ENCODE assay signal across 17 mouse cellular contexts in genomic region chr11:96322738-96323137, GRCm38 (mm10). TPM values are rescaled to one million over a fixed set of nuclear protein-coding genes. Genes with fewer than 3 reads are reported as not detected.
DNase-seq lines count a peak whose midpoint lies in the region; ATAC-seq and TF ChIP-seq lines count a peak whose summit lies in the region.
"Had no signal": no experiment of that assay in that cellular context is flagged by ENCODE, and none has a peak within 500 bp of the region (broad histone marks: within the 10 kb centered on the region; RNA-seq: fewer than 3 reads in every experiment).

No protein-coding gene starts in this region.

- DNase-seq in heart, postnatal 10 days: no peak
- DNase-seq in lung, postnatal 14 days: no peak
- DNase-seq in stomach, postnatal 0 days (ENCODE audit: low spot score): no peak
- DNase-seq in left cerebral cortex, adult 18-20 months (ENCODE audit: low spot score in 2 of 2): no peak
- no peak for DNase-seq in right cerebral cortex, adult 18-20 months
- DNase-seq: cerebellum, adult 18-20 months; right cerebral cortex, postnatal 25 days; thymus, postnatal 4 days had no signal

- peak overlapping the region; percentile 48 for H3K9ac ChIP-seq in heart, embryonic 13.5 days
- peak overlapping the region; percentile 69 for H3K9ac ChIP-seq in lung, embryonic 16.5 days (ENCODE audit: low read length)
- H3K9ac ChIP-seq in intestine, postnatal 0 days (ENCODE audit: low read depth, low read length): 0 out of 2 replicates have a peak overlapping the region, but pooled peaks have one; percentile 13
- H3K9ac ChIP-seq in stomach, postnatal 0 days (ENCODE audit: low read length): peak overlapping the region; percentile 53
- H3K9ac ChIP-seq: liver, embryonic 14.5 days had no signal

- intact Hi-C loops in heart, postnatal 10 days (cut with DNase I): no loop called here

- H3K36me3 ChIP-seq in heart, embryonic 13.5 days: no peaks in the 10 kb centered on the region
- no peaks in the 10 kb centered on the region for H3K36me3 ChIP-seq in lung, embryonic 16.5 days (ENCODE audit: control insufficient read depth, insufficient read depth, low read length)
- no peaks in the 10 kb centered on the region for H3K36me3 ChIP-seq in intestine, postnatal 0 days (ENCODE audit: control insufficient read depth, insufficient read depth)
- H3K36me3 ChIP-seq in stomach, postnatal 0 days (ENCODE audit: control insufficient read depth, insufficient read depth, low read length): no peaks in the 10 kb centered on the region

- no peak for TF ChIP-seq EP300 in stomach, postnatal 0 days (optimal IDR thresholded peaks at IDR 0.05)

- no peak for TF ChIP-seq CTCF in intestine, postnatal 0 days (IDR thresholded peaks at IDR 0.05; ENCODE audit: low read depth)
- TF ChIP-seq CTCF in stomach, postnatal 0 days (IDR thresholded peaks at IDR 0.05; ENCODE audit: low read depth): no peak

- H3K4me1 ChIP-seq in heart, embryonic 13.5 days: peaks cover 10% of the 10 kb centered on the region
- peaks cover 8% of the 10 kb centered on the region for H3K4me1 ChIP-seq in lung, embryonic 16.5 days (replicated peaks; ENCODE audit: control insufficient read depth, insufficient read depth, low read length)
- H3K4me1 ChIP-seq in intestine, postnatal 0 days (replicated peaks; ENCODE audit: control insufficient read depth, insufficient read depth, low read length): no peaks in the 10 kb centered on the region
- H3K4me1 ChIP-seq in stomach, postnatal 0 days (replicated peaks; ENCODE audit: control insufficient read depth, insufficient read depth): no peaks in the 10 kb centered on the region

- H3K4me3 ChIP-seq in heart, embryonic 13.5 days: peak overlapping the region; percentile 10; the same call in 1 of the 2 replicates
- H3K4me3 ChIP-seq in lung, embryonic 16.5 days (ENCODE audit: low read length): peak overlapping the region; percentile 45
- H3K4me3 ChIP-seq in intestine, postnatal 0 days (ENCODE audit: low read depth, low read length): peak overlapping the region; percentile 9; the same call in 1 of the 2 replicates
- H3K4me3 ChIP-seq in stomach, postnatal 0 days (ENCODE audit: low read depth, low read length): peak overlapping the region; percentile 14
- H3K4me3 ChIP-seq: megakaryocyte, embryonic 14.5 days had no signal

- 20% methylated on average over 6 of the region's 6 CpGs for WGBS in heart, embryonic 13.5 days
- WGBS in lung, embryonic 16.5 days: 14% methylated on average over 6 of the region's 6 CpGs
- 40% methylated on average over 6 of the region's 6 CpGs for WGBS in intestine, postnatal 0 days
- WGBS in stomach, postnatal 0 days: 19% methylated on average over 6 of the region's 6 CpGs

- H3K27ac ChIP-seq in heart, embryonic 13.5 days (replicated peaks): peak overlapping the region; percentile 45; the same call in 1 of the 2 replicates
- peak overlapping the region; percentile 94 for H3K27ac ChIP-seq in lung, embryonic 16.5 days (ENCODE audit: low read length)
- peak overlapping the region; percentile 36; the same call in 1 of the 2 replicates for H3K27ac ChIP-seq in intestine, postnatal 0 days (ENCODE audit: low read depth, low read length)
- H3K27ac ChIP-seq in stomach, postnatal 0 days (replicated peaks): peak overlapping the region; percentile 84
- H3K27ac ChIP-seq: liver, embryonic 14.5 days had no signal

- peak overlapping the region; percentile 41 for H3K4me2 ChIP-seq in heart, embryonic 13.5 days
- peak overlapping the region; percentile 79 for H3K4me2 ChIP-seq in lung, embryonic 16.5 days (ENCODE audit: low read depth, low read length)
- H3K4me2 ChIP-seq in intestine, postnatal 0 days (replicated peaks; ENCODE audit: low read depth): peak overlapping the region; percentile 83
- H3K4me2 ChIP-seq in stomach, postnatal 0 days (replicated peaks; ENCODE audit: low read depth): peak overlapping the region; percentile 64

- no peak for ATAC-seq in heart, embryonic 13.5 days (ENCODE audit: extremely low read depth, insufficient number of reproducible peaks, low FRiP score, low TSS enrichment)
- ATAC-seq in lung, embryonic 16.5 days (ENCODE audit: low read depth): no peak
- ATAC-seq in intestine, postnatal 0 days: no peak
- no peak for ATAC-seq in stomach, postnatal 0 days (ENCODE audit: low FRiP score, low TSS enrichment)
- ATAC-seq: forebrain, embryonic 16.5 days had no signal

- peaks cover 100% of the 10 kb centered on the region for H3K27me3 ChIP-seq in heart, embryonic 13.5 days (replicated peaks)
- H3K27me3 ChIP-seq in lung, embryonic 16.5 days (ENCODE audit: control insufficient read depth, insufficient read depth, low read depth, low read length): peaks cover 23% of the 10 kb centered on the region
- peaks cover 23% of the 10 kb centered on the region for H3K27me3 ChIP-seq in intestine, postnatal 0 days (replicated peaks; ENCODE audit: control insufficient read depth, insufficient read depth, low read length)
- H3K27me3 ChIP-seq in stomach, postnatal 0 days (ENCODE audit: control insufficient read depth, insufficient read depth, low read length): no peaks in the 10 kb centered on the region; the same call in 1 of the 2 replicates

- no peaks in the 10 kb centered on the region for H3K9me3 ChIP-seq in heart, embryonic 13.5 days
- no peaks in the 10 kb centered on the region for H3K9me3 ChIP-seq in lung, embryonic 16.5 days (ENCODE audit: control insufficient read depth, low read length)
- H3K9me3 ChIP-seq in intestine, postnatal 0 days (ENCODE audit: control insufficient read depth): no peaks in the 10 kb centered on the region
- H3K9me3 ChIP-seq in stomach, postnatal 0 days (ENCODE audit: control insufficient read depth, low read length): no peaks in the 10 kb centered on the region
- H3K9me3 ChIP-seq: megakaryocyte, embryonic 14.5 days had no signal

RNA-seq across cellular contexts. Expression of gene Hoxb3, which starts 0.4 kb away (rescaled TPM):
- polyA plus RNA-seq in heart, embryonic 13.5 days (2015; fragmentation: Nextera tagmentation; extraction: Ambion mirVana): 0.31 and 1.1 TPM in 2 replicates
- 1 to 10 TPM; 1.1 TPM for total RNA-seq in heart, postnatal 10 days (2021)
- polyA plus RNA-seq in lung, embryonic 16.5 days (2015; fragmentation: Nextera tagmentation; extraction: Ambion mirVana): 2.1 and 2.6 TPM in 2 replicates
- 1.1 and 1.3 TPM in 2 replicates for polyA plus RNA-seq in intestine, postnatal 0 days (2015; fragmentation: Nextera tagmentation; extraction: Ambion mirVana)
- polyA plus RNA-seq in stomach, postnatal 0 days (2015; fragmentation: Nextera tagmentation; extraction: Ambion mirVana): 0.94 and 0.97 TPM in 2 replicates
- not detected for total RNA-seq in left cerebral cortex, adult 18-20 months (2021)
- total RNA-seq: left cerebral cortex, postnatal 10 days had no signal
- polyA plus RNA-seq: cortical plate, adult 2 months; forebrain, embryonic 16.5 days; midbrain, postnatal 0 days had no signal

RNA-seq across cellular contexts. Expression of gene Hoxb4, which starts 4.7 kb away (rescaled TPM):
- 0.43 and 0.59 TPM in 2 replicates for polyA plus RNA-seq in heart, embryonic 13.5 days (2015; fragmentation: Nextera tagmentation; extraction: Ambion mirVana)
- 1 to 10 TPM; 1.1 TPM for total RNA-seq in heart, postnatal 10 days (2021)
- 3.4 TPM in 2 replicates for polyA plus RNA-seq in lung, embryonic 16.5 days (2015; fragmentation: Nextera tagmentation; extraction: Ambion mirVana)
- polyA plus RNA-seq in intestine, postnatal 0 days (2015; fragmentation: Nextera tagmentation; extraction: Ambion mirVana): 1.1 and 1.5 TPM in 2 replicates
- 1.2 and 1.6 TPM in 2 replicates for polyA plus RNA-seq in stomach, postnatal 0 days (2015; fragmentation: Nextera tagmentation; extraction: Ambion mirVana)
- total RNA-seq in left cerebral cortex, adult 18-20 months (2021): not detected
- total RNA-seq: left cerebral cortex, postnatal 10 days had no signal
- polyA plus RNA-seq: cortical plate, adult 2 months; forebrain, embryonic 16.5 days; midbrain, postnatal 0 days had no signal

RNA-seq across cellular contexts. Expression of gene Hoxb5, which starts 19.6 kb away (rescaled TPM):
- polyA plus RNA-seq in heart, embryonic 13.5 days (2015; fragmentation: Nextera tagmentation; extraction: Ambion mirVana): 3.8 and 5.5 TPM in 2 replicates
- total RNA-seq in heart, postnatal 10 days (2021): under 1 TPM; 0.45 to 0.62 TPM
- 39.2 and 46.6 TPM in 2 replicates for polyA plus RNA-seq in lung, embryonic 16.5 days (2015; fragmentation: Nextera tagmentation; extraction: Ambion mirVana)
- 14.7 and 15.8 TPM in 2 replicates for polyA plus RNA-seq in intestine, postnatal 0 days (2015; fragmentation: Nextera tagmentation; extraction: Ambion mirVana)
- 7.5 and 8.2 TPM in 2 replicates for polyA plus RNA-seq in stomach, postnatal 0 days (2015; fragmentation: Nextera tagmentation; extraction: Ambion mirVana)
- not detected for total RNA-seq in left cerebral cortex, adult 18-20 months (2021)
- total RNA-seq: left cerebral cortex, postnatal 10 days had no signal
- polyA plus RNA-seq: cortical plate, adult 2 months; forebrain, embryonic 16.5 days; midbrain, postnatal 0 days had no signal

RNA-seq across cellular contexts. Expression of gene Hoxb2, which starts 27.6 kb away (rescaled TPM):
- polyA plus RNA-seq in heart, embryonic 13.5 days (2015; fragmentation: Nextera tagmentation; extraction: Ambion mirVana): 3.6 and 5.9 TPM in 2 replicates
- 1 to 10 TPM; 1.6 to 1.7 TPM for total RNA-seq in heart, postnatal 10 days (2021)
- polyA plus RNA-seq in lung, embryonic 16.5 days (2015; fragmentation: Nextera tagmentation; extraction: Ambion mirVana): 20.1 and 24.0 TPM in 2 replicates
- polyA plus RNA-seq in intestine, postnatal 0 days (2015; fragmentation: Nextera tagmentation; extraction: Ambion mirVana): 8.4 and 9.4 TPM in 2 replicates
- polyA plus RNA-seq in stomach, postnatal 0 days (2015; fragmentation: Nextera tagmentation; extraction: Ambion mirVana): 12.2 and 13.4 TPM in 2 replicates
- not detected for total RNA-seq in left cerebral cortex, adult 18-20 months (2021)
- total RNA-seq: left cerebral cortex, postnatal 10 days had no signal
- polyA plus RNA-seq: cortical plate, adult 2 months; forebrain, embryonic 16.5 days; midbrain, postnatal 0 days had no signal

RNA-seq across cellular contexts. Expression of gene Hoxb6, which starts 30.5 kb away (rescaled TPM):
- polyA plus RNA-seq in heart, embryonic 13.5 days (2015; fragmentation: Nextera tagmentation; extraction: Ambion mirVana): 1.4 and 2.0 TPM in 2 replicates
- total RNA-seq in heart, postnatal 10 days (2021): not detected
- polyA plus RNA-seq in lung, embryonic 16.5 days (2015; fragmentation: Nextera tagmentation; extraction: Ambion mirVana): 8.8 and 11.6 TPM in 2 replicates
- polyA plus RNA-seq in intestine, postnatal 0 days (2015; fragmentation: Nextera tagmentation; extraction: Ambion mirVana): 5.7 and 6.4 TPM in 2 replicates
- polyA plus RNA-seq in stomach, postnatal 0 days (2015; fragmentation: Nextera tagmentation; extraction: Ambion mirVana): 6.9 and 7.9 TPM in 2 replicates
- total RNA-seq in left cerebral cortex, adult 18-20 months (2021): not detected
- total RNA-seq: left cerebral cortex, postnatal 10 days had no signal
- polyA plus RNA-seq: cortical plate, adult 2 months; forebrain, embryonic 16.5 days; midbrain, postnatal 0 days had no signal

Comparison
In these comparisons a context has a peak if more than half of its experiments do, and no peak if none do; other contexts are left out.
1. H3K27ac ChIP-seq: peak in every context shown above with its lines; median percentile 94 in lung, embryonic 16.5 days; 84 in stomach, postnatal 0 days; 45 in heart, embryonic 13.5 days; 36 in intestine, postnatal 0 days.
2. H3K9ac ChIP-seq: peak in every context shown above with its lines; median percentile 69 in lung, embryonic 16.5 days; 53 in stomach, postnatal 0 days; 48 in heart, embryonic 13.5 days; 13 in intestine, postnatal 0 days.